Mouse (Mus musculus): ENCODE measurements around the gene Egf. TPM values are rescaled to one million over a fixed set of nuclear protein-coding genes. Genes with fewer than 3 reads are reported as not detected.

Gene Egf
- polyA plus RNA-seq, 1 experiment from 2014 or later, result 0.95 TPM

DNA sequence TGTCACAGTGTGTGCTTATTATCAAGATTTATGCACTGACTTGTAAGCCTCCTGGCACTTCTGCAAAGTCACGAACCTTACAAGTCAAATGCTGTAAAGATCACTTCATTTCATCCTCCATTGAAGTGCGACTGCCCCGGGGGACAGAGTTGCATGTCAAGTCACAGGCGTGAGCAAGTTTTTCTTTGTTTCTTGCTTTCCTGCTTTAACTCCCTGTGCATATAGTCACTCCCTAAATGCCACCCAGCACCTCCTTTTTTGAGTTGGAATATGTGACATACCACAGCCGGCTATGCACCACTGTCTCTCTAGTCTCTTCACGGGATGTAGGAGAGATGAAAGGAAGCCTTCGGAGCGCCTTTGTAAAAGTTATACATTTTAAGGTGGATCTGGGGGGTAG is 56.2 kb downstream of the Egf start:
- Histone ChIP-seq H3K36me3 (no peaks in the 10 kb centered on the region), H3K4me3 (no peak overlapping the region), H3K27me3 (replicated peaks) (no peaks in the 10 kb centered on the region), H3K9me3 (replicated peaks) (no peaks in the 10 kb centered on the region), H3K27ac (no peak overlapping the region), H3K4me1 (no peaks in the 10 kb centered on the region), H3K4me2 (no peak overlapping the region), H3K9ac (no peak overlapping the region)
- WGBS (ENCODE audit: insufficient replicate concordance), result 84% methylated on average over 8 of the region's 8 CpGs
- ATAC-seq, result no peak

DNA sequence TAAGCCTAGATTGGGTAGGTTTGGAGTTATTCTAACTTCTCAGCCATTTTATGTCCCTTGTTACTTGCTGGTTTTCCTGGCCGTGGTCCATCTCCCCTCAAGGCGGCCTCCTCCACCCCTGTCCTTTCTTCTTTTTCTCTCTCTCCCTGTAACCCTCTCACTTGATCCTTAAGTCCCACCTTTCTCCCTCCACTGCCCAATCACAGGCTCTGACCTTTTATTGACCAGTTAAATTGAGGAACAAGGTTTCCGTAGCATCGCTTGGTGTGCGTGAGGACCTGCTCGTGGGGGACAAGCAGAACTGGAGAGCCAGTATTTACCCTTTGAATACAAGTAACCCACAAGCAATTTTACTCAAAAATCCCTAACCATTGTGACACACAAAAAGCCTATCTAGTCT is 56.8 kb downstream of the Egf start:
- 83% methylated on average over 6 of the region's 6 CpGs for WGBS (ENCODE audit: insufficient replicate concordance)
- Histone ChIP-seq H3K27ac (no peak overlapping the region), H3K9me3 (replicated peaks) (no peaks in the 10 kb centered on the region), H3K27me3 (replicated peaks) (no peaks in the 10 kb centered on the region), H3K4me2 (no peak overlapping the region), H3K9ac (no peak overlapping the region), H3K36me3 (no peaks in the 10 kb centered on the region), H3K4me1 (no peaks in the 10 kb centered on the region), H3K4me3 (no peak overlapping the region)
- no peak for ATAC-seq

DNA sequence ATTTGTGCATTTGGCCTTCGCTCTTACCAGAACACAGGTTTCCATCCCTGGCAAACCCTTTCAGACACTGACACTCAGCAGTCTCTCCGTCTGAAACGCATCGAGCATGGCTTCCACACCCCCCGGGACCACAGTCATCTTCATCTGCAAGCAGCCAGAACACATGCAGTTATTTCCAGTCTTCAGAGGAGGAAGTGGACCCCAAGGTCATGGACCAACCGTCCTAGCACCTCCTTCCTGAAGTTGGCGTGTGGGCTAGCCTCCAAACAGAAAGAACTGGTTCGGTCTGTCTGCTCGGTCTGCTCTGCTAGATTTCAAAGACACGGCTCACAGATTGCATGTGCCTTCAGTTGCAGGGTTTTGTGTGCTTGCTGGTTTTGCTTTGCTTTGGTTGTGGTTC is 57.4 kb downstream of the Egf start:
- Histone ChIP-seq H3K9me3 (replicated peaks) (no peaks in the 10 kb centered on the region), H3K27me3 (replicated peaks) (no peaks in the 10 kb centered on the region), H3K9ac (no peak overlapping the region), H3K4me1 (no peaks in the 10 kb centered on the region), H3K4me3 (no peak overlapping the region), H3K36me3 (no peaks in the 10 kb centered on the region), H3K4me2 (no peak overlapping the region), H3K27ac (no peak overlapping the region)
- no peak for ATAC-seq
- WGBS (ENCODE audit: insufficient replicate concordance), result 69% methylated on average over 10 of the region's 10 CpGs

DNA sequence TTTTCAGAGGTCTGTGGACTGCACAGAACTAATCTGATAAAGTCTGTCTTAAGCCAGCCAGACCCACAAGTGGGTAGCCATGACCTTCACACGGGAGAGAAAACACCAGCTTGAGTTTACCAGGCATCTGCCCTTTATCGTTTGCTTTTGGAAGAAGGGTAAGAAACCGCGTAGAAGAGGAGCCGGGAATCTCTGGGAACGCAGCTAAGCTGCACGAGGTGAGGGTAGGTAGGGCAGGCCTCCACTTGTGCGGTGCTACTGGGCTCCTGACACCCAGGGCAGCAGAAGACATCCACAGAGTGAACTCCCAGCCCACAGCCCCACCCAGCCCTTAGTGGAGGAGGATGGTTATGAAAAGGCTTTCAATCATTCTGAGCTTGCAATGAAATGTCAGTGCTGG is 59.2 kb downstream of the Egf start:
- H3K36me3 ChIP-seq, result no peaks in the 10 kb centered on the region
- no peak overlapping the region for H3K9ac ChIP-seq
- ATAC-seq, result no peak
- H3K27me3 ChIP-seq (replicated peaks), result no peaks in the 10 kb centered on the region
- WGBS (ENCODE audit: insufficient replicate concordance), result 78% methylated on average over 8 of the region's 8 CpGs
- H3K27ac ChIP-seq, result no peak overlapping the region
- H3K4me2 ChIP-seq, result no peak overlapping the region
- no peak overlapping the region for H3K4me3 ChIP-seq
- no peaks in the 10 kb centered on the region for H3K9me3 ChIP-seq (replicated peaks)
- H3K4me1 ChIP-seq, result no peaks in the 10 kb centered on the region

DNA sequence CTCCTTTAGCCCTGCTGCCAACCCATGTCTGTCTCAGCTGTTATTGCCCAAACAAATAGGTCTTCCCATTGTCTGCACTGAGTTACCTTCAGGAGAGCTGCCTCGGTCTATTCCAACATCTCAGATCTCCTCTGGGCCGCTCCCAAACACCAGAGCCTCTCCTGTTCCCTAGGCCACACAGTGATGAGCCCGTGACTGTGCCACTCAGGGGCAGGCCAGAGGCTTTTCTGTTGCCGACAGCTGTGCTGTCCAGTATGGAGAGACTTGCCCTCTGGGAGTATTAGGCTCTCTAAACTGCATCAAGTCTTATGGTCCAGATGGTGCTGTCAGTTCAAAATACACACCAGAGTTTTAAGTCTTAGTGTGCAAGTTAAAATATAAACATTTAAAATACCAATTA is 61.5 kb downstream of the Egf start:
- Histone ChIP-seq H3K27me3 (replicated peaks) (no peaks in the 10 kb centered on the region), H3K4me1 (no peaks in the 10 kb centered on the region), H3K4me2 (no peak overlapping the region), H3K4me3 (no peak overlapping the region), H3K36me3 (no peaks in the 10 kb centered on the region), H3K27ac (no peak overlapping the region), H3K9me3 (replicated peaks) (no peaks in the 10 kb centered on the region), H3K9ac (no peak overlapping the region)
- ATAC-seq, result no peak
- 72% methylated on average over 4 of the region's 4 CpGs for WGBS (ENCODE audit: insufficient replicate concordance)

DNA sequence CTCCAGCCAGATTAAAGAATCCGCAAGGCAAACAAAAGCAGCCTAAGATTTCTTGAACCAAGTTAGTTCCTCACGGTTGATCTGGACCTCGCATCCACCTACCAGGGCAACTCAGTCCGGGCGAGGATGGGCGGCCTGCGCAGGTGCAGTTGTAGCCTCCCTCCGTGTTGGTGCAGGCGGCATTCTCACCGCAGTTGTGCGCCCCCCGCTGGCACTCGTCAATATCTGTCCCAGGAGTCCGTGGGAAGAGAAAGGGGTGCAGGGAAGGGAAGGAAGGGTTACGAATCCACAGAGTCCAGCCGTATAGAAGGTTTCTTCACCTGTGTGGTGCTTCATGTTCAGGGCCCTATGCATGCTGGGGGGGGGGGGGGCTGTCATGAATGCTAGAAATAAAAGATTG is 62.3 kb downstream of the Egf start:
- H3K27me3 ChIP-seq (replicated peaks), result no peaks in the 10 kb centered on the region
- no peaks in the 10 kb centered on the region for H3K36me3 ChIP-seq
- H3K4me2 ChIP-seq, result no peak overlapping the region
- H3K4me1 ChIP-seq, result no peaks in the 10 kb centered on the region
- H3K4me3 ChIP-seq, result no peak overlapping the region
- no peak overlapping the region for H3K27ac ChIP-seq
- no peak for ATAC-seq
- 59% methylated on average over 16 of the region's 16 CpGs for WGBS (ENCODE audit: insufficient replicate concordance)
- H3K9me3 ChIP-seq (replicated peaks), result no peaks in the 10 kb centered on the region
- no peak overlapping the region for H3K9ac ChIP-seq

DNA sequence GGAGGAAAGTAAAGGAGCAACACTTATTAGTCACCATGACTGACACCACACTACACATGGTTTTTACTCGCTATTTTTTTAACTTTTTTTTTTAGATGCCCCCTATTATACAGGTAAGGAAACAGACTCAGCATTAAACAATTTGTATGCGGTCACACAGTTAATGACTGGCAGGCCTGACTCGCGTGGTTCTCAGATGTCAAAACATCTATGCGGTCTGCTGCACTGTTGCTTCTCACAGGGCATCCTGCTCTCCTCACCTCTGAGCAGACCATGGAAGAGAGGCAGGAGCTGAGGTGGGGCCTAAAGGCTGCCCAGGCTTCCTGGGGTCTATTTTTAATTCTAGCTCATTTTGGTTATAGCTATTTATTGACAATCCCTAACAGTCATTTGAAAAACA is 67.7 kb downstream of the Egf start:
- no peak for ATAC-seq
- Histone ChIP-seq H3K9me3 (replicated peaks) (no peaks in the 10 kb centered on the region), H3K27ac (no peak overlapping the region), H3K9ac (no peak overlapping the region), H3K4me1 (no peaks in the 10 kb centered on the region), H3K27me3 (replicated peaks) (no peaks in the 10 kb centered on the region), H3K4me2 (no peak overlapping the region), H3K4me3 (no peak overlapping the region), H3K36me3 (no peaks in the 10 kb centered on the region)
- WGBS (ENCODE audit: insufficient replicate concordance), result 64% methylated on average over 5 of the region's 5 CpGs

DNA sequence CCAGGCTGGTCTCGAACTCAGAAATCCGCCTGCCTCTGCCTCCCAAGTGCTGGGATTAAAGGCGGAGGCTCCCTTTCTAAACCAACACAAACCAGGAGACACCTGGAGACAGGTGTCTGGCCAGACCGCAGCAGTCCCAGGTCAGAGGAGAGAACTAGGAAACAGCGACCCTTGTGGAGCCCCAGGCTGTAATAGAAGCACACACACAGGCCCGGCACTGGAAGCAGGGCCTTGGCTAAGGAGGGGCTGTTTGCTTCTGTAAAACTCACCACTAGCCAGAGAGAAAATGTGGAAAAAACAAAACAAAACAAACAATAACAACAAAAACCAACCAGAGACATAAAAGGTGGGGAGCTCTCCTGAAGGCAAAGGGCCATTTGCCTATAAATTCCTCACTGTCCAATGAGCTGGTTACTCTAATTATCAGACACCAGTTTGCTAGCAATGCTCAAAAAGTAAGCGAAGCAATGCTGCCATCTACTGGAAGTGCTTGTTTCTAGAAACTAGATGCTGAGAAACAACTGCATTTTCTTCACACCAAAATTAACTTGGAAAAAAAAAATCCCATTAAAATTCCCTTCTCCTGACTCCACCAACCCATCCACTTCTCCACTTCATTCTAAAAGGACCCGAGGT is 68.3 kb downstream of the Egf start:
- 53% methylated on average over 8 of the region's 8 CpGs for WGBS (ENCODE audit: insufficient replicate concordance)
- ATAC-seq, result no peak
- Histone ChIP-seq H3K4me3 (no peak overlapping the region), H3K9me3 (replicated peaks) (no peaks in the 10 kb centered on the region), H3K36me3 (no peaks in the 10 kb centered on the region), H3K9ac (no peak overlapping the region), H3K4me1 (no peaks in the 10 kb centered on the region), H3K27ac (no peak overlapping the region), H3K4me2 (no peak overlapping the region), H3K27me3 (replicated peaks) (no peaks in the 10 kb centered on the region)

DNA sequence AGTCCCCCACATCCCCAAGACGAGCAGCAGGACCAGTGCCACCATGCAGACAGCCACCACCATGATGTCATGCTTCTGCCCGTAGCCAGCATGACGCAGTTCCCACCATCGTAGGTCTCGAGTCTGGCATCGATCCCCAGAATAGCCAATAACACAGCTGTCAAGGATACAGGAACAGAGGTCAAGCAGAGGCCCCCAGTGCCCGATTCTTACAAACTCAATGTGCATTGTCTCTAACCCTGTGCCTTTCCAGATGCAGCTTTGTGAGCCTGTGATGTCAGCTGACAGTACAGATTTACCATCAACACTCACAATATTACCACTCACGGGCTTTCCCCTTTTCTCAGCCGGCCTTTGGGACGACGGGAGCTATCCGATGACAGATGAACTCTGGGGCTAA is 68.9 kb downstream of the Egf start:
- no peaks in the 10 kb centered on the region for H3K4me1 ChIP-seq
- no peaks in the 10 kb centered on the region for H3K27me3 ChIP-seq (replicated peaks)
- ATAC-seq, result no peak
- no peak overlapping the region for H3K4me3 ChIP-seq
- no peaks in the 10 kb centered on the region for H3K9me3 ChIP-seq (replicated peaks)
- no peaks in the 10 kb centered on the region for H3K36me3 ChIP-seq
- no peak overlapping the region for H3K27ac ChIP-seq
- no peak overlapping the region for H3K9ac ChIP-seq
- H3K4me2 ChIP-seq, result no peak overlapping the region
- WGBS (ENCODE audit: insufficient replicate concordance), result 76% methylated on average over 12 of the region's 12 CpGs

DNA sequence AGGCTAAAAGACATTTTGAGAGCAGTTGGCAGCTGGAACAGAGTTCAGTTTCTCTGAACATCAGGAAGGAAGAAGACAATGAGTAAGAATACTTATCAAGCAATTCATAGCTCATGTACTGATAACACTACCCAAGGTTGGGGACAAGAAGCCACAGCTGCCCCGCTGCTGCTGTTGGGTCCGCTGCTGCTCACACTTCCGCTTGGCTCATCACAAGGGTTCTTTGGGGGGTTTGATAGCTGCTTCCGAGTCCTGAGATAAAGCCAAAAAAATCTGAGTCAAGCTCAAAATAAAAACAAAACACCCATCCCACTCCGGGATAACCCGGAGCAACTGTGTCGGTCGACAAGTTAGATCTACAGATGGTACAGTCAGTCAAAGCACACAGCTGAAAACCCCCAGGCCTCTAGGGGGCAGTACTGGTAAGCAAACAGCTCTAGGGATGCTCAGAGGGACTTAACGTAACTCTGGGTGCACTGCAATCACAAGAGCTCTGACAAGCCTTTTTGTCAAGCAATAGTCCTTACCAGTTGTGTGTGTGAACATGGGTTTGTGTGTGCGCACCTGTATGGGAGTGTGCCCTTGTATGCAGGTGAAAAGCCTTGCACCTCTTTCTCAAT is 71.9 kb downstream of the Egf start:
- Histone ChIP-seq H3K4me3 (no peak overlapping the region), H3K9ac (no peak overlapping the region), H3K27ac (no peak overlapping the region), H3K4me2 (no peak overlapping the region), H3K27me3 (replicated peaks) (no peaks in the 10 kb centered on the region), H3K9me3 (replicated peaks) (no peaks in the 10 kb centered on the region), H3K4me1 (no peaks in the 10 kb centered on the region), H3K36me3 (no peaks in the 10 kb centered on the region)
- 79% methylated on average over 10 of the region's 10 CpGs for WGBS (ENCODE audit: insufficient replicate concordance)
- ATAC-seq, result no peak

DNA sequence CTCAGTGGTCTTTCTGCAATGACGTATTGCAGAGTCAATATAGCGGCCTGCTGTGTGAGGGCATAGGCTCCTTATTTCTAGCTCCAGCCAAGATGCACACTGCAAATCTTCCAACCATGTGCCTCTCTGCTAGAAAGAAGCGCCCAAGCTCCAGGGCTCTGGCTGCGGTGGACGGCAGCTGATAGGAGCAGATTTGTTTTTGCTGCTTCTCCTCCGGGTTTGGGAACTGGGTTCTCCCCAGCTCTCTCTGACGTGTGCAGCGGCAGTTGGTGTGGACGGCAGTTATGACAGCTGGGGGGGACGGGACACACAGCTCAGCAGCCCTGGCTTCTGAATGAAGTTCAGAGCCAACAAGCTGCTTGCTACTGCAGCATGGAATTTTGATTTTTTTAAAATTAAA is 72.7 kb downstream of the Egf start:
- ATAC-seq, result no peak

DNA sequence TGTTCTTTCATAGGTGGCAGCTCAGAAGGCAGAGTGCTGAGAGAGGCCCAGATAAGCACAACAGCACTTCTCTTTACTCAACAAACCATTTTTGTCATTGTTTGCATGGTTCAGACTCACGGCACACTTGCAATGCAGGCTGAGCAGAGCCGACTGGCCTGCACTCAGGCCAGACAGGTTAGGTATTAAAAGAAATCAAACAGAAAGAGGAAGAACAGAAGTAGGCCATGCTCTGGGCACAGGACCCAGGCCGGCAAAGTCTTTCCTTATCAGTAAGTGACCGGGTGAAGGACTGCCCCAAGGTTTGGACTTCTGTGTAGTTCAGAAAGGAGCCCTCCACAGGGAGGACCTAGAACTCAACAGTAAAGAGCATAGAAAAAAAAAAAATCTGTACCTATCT is 73.3 kb downstream of the Egf start:
- WGBS (ENCODE audit: insufficient replicate concordance), result 49% methylated on average over 4 of the region's 4 CpGs
- no peaks in the 10 kb centered on the region for H3K9me3 ChIP-seq (replicated peaks)
- H3K4me3 ChIP-seq, result no peak overlapping the region
- H3K9ac ChIP-seq, result no peak overlapping the region
- ATAC-seq, result no peak
- H3K27me3 ChIP-seq (replicated peaks), result no peaks in the 10 kb centered on the region
- H3K27ac ChIP-seq, result no peak overlapping the region
- no peaks in the 10 kb centered on the region for H3K4me1 ChIP-seq
- H3K4me2 ChIP-seq, result no peak overlapping the region
- H3K36me3 ChIP-seq, result no peaks in the 10 kb centered on the region

More for the DNA sequence above, 72.7 kb downstream of the Egf start:
- no peak overlapping the region for H3K4me2 ChIP-seq
- no peaks in the 10 kb centered on the region for H3K4me1 ChIP-seq
- no peak overlapping the region for H3K4me3 ChIP-seq
- H3K27ac ChIP-seq, result no peak overlapping the region
- no peak overlapping the region for H3K9ac ChIP-seq
- no peaks in the 10 kb centered on the region for H3K9me3 ChIP-seq (replicated peaks)
- no peaks in the 10 kb centered on the region for H3K36me3 ChIP-seq
- 75% methylated on average over 10 of the region's 10 CpGs for WGBS (ENCODE audit: insufficient replicate concordance)
- no peaks in the 10 kb centered on the region for H3K27me3 ChIP-seq (replicated peaks)

DNA sequence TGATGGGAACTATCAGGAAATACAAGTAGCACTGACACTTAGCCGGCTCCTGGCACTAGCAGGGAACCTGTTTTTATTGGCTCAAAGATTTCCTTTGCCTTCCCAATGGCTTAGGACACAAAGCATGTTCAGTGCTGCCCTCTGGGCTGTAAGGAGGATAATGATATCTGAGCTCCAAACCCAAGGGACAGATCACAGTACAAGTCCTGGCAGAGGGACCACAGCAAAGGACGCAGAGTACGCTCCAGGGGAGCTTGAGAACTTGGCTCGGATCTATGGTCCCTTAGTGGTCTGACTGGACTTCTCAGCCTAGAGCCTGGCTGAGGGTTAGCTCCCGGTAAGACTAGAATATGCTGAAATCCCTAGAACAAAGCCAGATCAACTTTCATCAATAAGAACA is 74.9 kb downstream of the Egf start:
- Histone ChIP-seq H3K9me3 (replicated peaks) (no peaks in the 10 kb centered on the region), H3K4me3 (no peak overlapping the region), H3K4me2 (no peak overlapping the region), H3K4me1 (no peaks in the 10 kb centered on the region), H3K27me3 (replicated peaks) (no peaks in the 10 kb centered on the region), H3K9ac (no peak overlapping the region), H3K27ac (no peak overlapping the region), H3K36me3 (no peaks in the 10 kb centered on the region)
- no peak for ATAC-seq
- whole genome bisulfite sequencing (ENCODE audit: insufficient replicate concordance), result 72% methylated on average over 5 of the region's 5 CpGs

Measured in liver, embryonic 12.5 days (tissue).